Mouse (Mus musculus) midbrain, embryonic 11.5 days (tissue): ENCODE results near the gene Dusp28. TPM values are rescaled to one million over a fixed set of nuclear protein-coding genes. Genes with fewer than 3 reads are reported as not detected.
A peak's percentile ranks its signal among the peaks of the same experiment; 100 is the strongest.

Experiments used
- ATAC-seq: fragments of 200-750 bp; cut with Nextera tagmentation; 2 replicates; pipeline ENCODE4 v1.8.0; 2017; ENCODE audit warnings: moderate TSS enrichment, moderate library complexity; ENCODE audit not compliant: low FRiP score
- DNase-seq: peaks from one replicate; pipeline ENCODE4 v3.0.0; 2015; ENCODE audit warnings: low spot score; ENCODE audit errors: missing footprints
- H3K27ac ChIP-seq: fragments of 300-500 bp; sonication (generic); 2 replicates; pipeline ENCODE4 v1.5.1; 2014; ENCODE audit warnings: low read depth, low read length
- H3K27me3 ChIP-seq: fragments of 300-500 bp; sonication (generic); 2 replicates; pipeline ENCODE4 v1.6.1; 2014; ENCODE audit warnings: mild to moderate bottlenecking, low read length, moderate library complexity, mixed read lengths; ENCODE audit not compliant: control insufficient read depth, insufficient read depth
- H3K36me3 ChIP-seq: fragments of 300-500 bp; sonication (generic); 2 replicates; pipeline ENCODE4 v1.6.1; 2014; ENCODE audit warnings: mild to moderate bottlenecking, low read length, moderate library complexity, mixed read lengths; ENCODE audit not compliant: control insufficient read depth, insufficient read depth
- H3K4me1 ChIP-seq: fragments of 300-500 bp; sonication (generic); 2 replicates; pipeline ENCODE4 v1.6.1; 2014; ENCODE audit warnings: low read length; ENCODE audit not compliant: control insufficient read depth, insufficient read depth
- H3K4me2 ChIP-seq: fragments of 300-500 bp; sonication (generic); 2 replicates; pipeline ENCODE4 v1.6.1; 2014; ENCODE audit warnings: mild to moderate bottlenecking, moderate library complexity
- H3K4me3 ChIP-seq: fragments of 300-500 bp; sonication (generic); 2 replicates; pipeline ENCODE4 v1.5.1; 2014; ENCODE audit warnings: low read depth, low read length
- H3K9ac ChIP-seq: fragments of 300-500 bp; sonication (generic); 2 replicates; pipeline ENCODE4 v1.6.1; 2014; ENCODE audit warnings: low read length
- H3K9me3 ChIP-seq: fragments of 300-500 bp; sonication (generic); 2 replicates; pipeline ENCODE4 v1.6.1; 2016; ENCODE audit warnings: low read length; ENCODE audit not compliant: control insufficient read depth
- WGBS: fragments of 180-500 bp; shearing (Covaris S2); extraction: QIAGEN DNeasy Blood & Tissue Kit; methylation state at CpG from one replicate; pipeline ENCODE4 v1.1.7; 2014; 5-methylcytosine and 5-hydroxymethylcytosine counted together
- polyA plus RNA-seq: library from polyadenylated mRNA; unstranded; fragments of >200 nt; fragmentation: Nextera tagmentation; extraction: Ambion mirVana; gene quantifications from 2 replicates; pipeline ENCODE4 v1.2.1, GENCODE M21; 2014

The Dusp28 gene
- polyA plus RNA-seq, 1 experiment from 2014 or later = 11.3 TPM

DNA sequence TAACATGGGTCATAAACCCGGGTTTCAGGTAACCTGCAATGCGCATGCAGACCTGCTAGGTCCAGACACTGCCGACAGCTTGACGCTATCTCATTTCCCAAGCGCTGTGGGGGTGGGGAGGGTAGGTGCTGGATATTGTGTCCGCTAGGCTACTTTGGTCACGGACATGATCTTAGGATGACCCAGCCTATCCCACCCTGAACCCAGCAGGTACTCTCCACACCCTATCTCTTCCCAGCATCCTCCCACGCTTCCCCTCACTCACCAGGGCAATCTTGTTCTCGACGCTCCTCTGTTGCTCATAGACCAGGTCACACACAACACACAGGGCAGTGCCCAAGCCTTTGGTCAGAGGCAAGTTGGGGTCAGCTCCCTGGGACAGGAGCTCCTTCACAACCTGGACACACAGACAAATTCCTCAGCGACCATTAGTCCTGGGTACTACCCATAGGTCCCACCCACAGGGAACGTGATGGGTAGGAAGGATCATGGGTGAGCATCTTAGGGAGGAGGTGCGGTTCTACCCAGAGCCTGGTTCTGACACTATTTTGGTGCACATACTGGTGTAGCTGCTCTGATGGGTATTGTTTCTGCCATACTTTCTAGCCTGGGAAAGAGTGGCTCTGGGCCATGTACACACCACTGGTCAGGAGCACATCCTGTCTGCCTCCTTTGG lies 28.6 kb upstream of the Dusp28 start:
- 91% methylated on average over 13 of the region's 13 CpGs for WGBS
- no peaks in the 10 kb centered on the region for H3K9me3 ChIP-seq
- DNase-seq (no peak), ATAC-seq (no peak)
- no peaks in the 10 kb centered on the region for H3K27me3 ChIP-seq
- H3K36me3 ChIP-seq = no peaks in the 10 kb centered on the region
- H3K9ac ChIP-seq = no peak overlapping the region
- no peak overlapping the region for H3K4me3 ChIP-seq
- H3K4me1 ChIP-seq = no peaks in the 10 kb centered on the region
- no peak overlapping the region for H3K27ac ChIP-seq
- H3K4me2 ChIP-seq = no peak overlapping the region

- H3K4me1 ChIP-seq = no peaks in the 10 kb centered on the region
- H3K27ac ChIP-seq = no peak overlapping the region
- H3K9ac ChIP-seq = no peak overlapping the region
- no peaks in the 10 kb centered on the region for H3K36me3 ChIP-seq
- 89% methylated on average over 12 of the region's 12 CpGs for WGBS
- H3K4me2 ChIP-seq = no peak overlapping the region
- ATAC-seq = no peak
- no peaks in the 10 kb centered on the region for H3K27me3 ChIP-seq
- no peak overlapping the region for H3K4me3 ChIP-seq
- no peak for DNase-seq
- no peaks in the 10 kb centered on the region for H3K9me3 ChIP-seq
Observed at GRCm38 (mm10) chr1:92879266-92879665, 27.5 kb upstream of the Dusp28 start.

GRCm38 (mm10) chr1:92880101-92880500 lies 26.7 kb upstream of the Dusp28 start:
- DNase-seq (no peak), ATAC-seq (no peak)
- WGBS = 80% methylated on average over 5 of the region's 5 CpGs
- Histone ChIP-seq H3K27ac (no peak overlapping the region), H3K9me3 (no peaks in the 10 kb centered on the region), H3K9ac (no peak overlapping the region), H3K4me2 (no peak overlapping the region), H3K4me1 (no peaks in the 10 kb centered on the region), H3K36me3 (no peaks in the 10 kb centered on the region), H3K27me3 (no peaks in the 10 kb centered on the region), H3K4me3 (no peak overlapping the region)

- Histone ChIP-seq H3K4me2 (no peak overlapping the region), H3K4me1 (no peaks in the 10 kb centered on the region), H3K4me3 (no peak overlapping the region), H3K27ac (no peak overlapping the region), H3K9ac (no peak overlapping the region), H3K36me3 (no peaks in the 10 kb centered on the region), H3K9me3 (no peaks in the 10 kb centered on the region), H3K27me3 (no peaks in the 10 kb centered on the region)
- ATAC-seq = no peak
- no peak for DNase-seq
- WGBS = 89% methylated on average over 6 of the region's 6 CpGs
Observed at GRCm38 (mm10) chr1:92881982-92882381, 24.8 kb upstream of the Dusp28 start.

DNA sequence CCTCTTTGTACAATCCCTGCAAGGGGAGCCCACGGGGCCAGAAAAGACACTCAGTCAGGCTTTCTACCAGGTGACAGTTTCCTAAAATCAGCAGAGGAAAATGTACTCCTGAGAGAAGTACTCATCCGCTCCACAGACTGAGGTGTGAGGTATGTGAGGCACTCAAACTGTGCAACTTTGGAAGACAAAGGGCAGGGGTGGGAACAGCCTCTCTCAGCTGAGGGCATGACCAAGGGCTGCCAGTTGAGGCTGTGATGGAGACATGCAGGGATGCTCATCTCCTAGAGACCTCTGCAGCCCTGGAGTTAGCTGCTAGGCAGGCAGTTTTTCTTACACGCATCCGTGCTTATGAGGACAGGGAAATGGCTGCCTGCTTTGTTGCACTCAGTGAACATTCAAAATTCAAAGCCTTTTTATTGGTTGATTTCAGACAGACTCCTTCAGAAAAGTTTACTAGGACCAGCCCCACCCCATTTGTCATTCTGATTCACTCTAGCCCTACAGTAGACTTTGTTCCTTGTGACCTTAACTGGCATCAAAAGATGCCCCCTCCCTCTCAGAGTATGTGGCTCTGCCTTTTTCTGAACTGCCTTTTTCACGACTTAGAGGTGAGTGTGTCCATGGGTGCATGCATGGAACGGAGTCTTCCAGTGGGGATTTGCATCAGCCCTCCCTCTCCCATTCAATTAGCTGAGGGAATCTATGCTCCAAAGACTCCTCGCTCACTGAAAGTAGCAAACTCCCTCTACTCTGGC lies 17.7 kb upstream of the Dusp28 start:
- H3K27ac ChIP-seq = no peak overlapping the region
- no peak overlapping the region for H3K4me3 ChIP-seq
- no peaks in the 10 kb centered on the region for H3K4me1 ChIP-seq
- H3K9ac ChIP-seq = no peak overlapping the region
- no peak overlapping the region for H3K4me2 ChIP-seq
- no peaks in the 10 kb centered on the region for H3K9me3 ChIP-seq
- WGBS = 77% methylated on average over 7 of the region's 7 CpGs
- DNase-seq (no peak), ATAC-seq (no peak)
- no peaks in the 10 kb centered on the region for H3K36me3 ChIP-seq
- H3K27me3 ChIP-seq = no peaks in the 10 kb centered on the region

GRCm38 (mm10) chr1:92892791-92893190 lies 14.0 kb upstream of the Dusp28 start:
- Histone ChIP-seq H3K4me2 (no peak overlapping the region), H3K27me3 (no peaks in the 10 kb centered on the region), H3K4me1 (no peaks in the 10 kb centered on the region), H3K27ac (no peak overlapping the region), H3K4me3 (no peak overlapping the region), H3K36me3 (no peaks in the 10 kb centered on the region), H3K9ac (no peak overlapping the region), H3K9me3 (no peaks in the 10 kb centered on the region)
- 79% methylated on average over 3 of the region's 3 CpGs for WGBS
- no peak for DNase-seq
- no peak for ATAC-seq

- no peak overlapping the region for H3K4me2 ChIP-seq
- no peak for DNase-seq
- no peak for ATAC-seq
- H3K27ac ChIP-seq = no peak overlapping the region
- H3K36me3 ChIP-seq = no peaks in the 10 kb centered on the region
- 78% methylated on average over 3 of the region's 3 CpGs for WGBS
- no peak overlapping the region for H3K9ac ChIP-seq
- H3K4me3 ChIP-seq = no peak overlapping the region
- H3K4me1 ChIP-seq = no peaks in the 10 kb centered on the region
- no peaks in the 10 kb centered on the region for H3K9me3 ChIP-seq
- no peaks in the 10 kb centered on the region for H3K27me3 ChIP-seq
Observed at GRCm38 (mm10) chr1:92893896-92894295, 12.9 kb upstream of the Dusp28 start.

GRCm38 (mm10) chr1:92895089-92895488 lies 11.7 kb upstream of the Dusp28 start:
- H3K9ac ChIP-seq = no peak overlapping the region
- peak; percentile 97 for DNase-seq
- peak; percentile 77 for ATAC-seq

DNA sequence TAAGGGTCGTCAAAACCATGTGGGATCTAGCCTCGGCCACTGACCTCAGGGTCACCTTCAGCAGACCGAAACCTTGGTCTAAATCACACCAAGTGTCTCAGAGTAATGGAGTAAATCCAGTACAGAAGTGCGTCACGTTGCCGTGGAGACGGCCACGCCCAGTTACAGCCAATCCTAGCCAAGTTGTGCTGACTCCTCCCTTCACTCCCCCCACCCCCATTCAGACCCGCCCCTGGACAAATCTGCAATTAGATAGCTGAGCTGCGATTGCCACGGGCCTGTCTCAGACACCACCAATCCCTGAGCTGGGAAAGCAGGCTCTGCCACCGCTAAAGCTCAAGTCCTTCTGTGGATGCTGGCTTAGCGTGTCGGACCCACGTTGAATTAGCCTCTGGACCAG lies 4.0 kb upstream of the Dusp28 start, which contains the start of gene Ankmy1:
Gene Ankmy1, minus strand, starts transcription at position 121 of the 400 bp plus-strand sequence.
- DNase-seq (peak; percentile 93), ATAC-seq (peak; percentile 54)
- WGBS = 2% methylated on average over 15 of the region's 15 CpGs
- peaks cover 9% of the 10 kb centered on the region for H3K4me1 ChIP-seq
- H3K36me3 ChIP-seq = no peaks in the 10 kb centered on the region
- peak within 1 kb of the TSS; percentile 17; the same call in 1 of the 2 replicates for H3K4me3 ChIP-seq
- no peak within 1 kb of the TSS for H3K9ac ChIP-seq
- peaks cover 3% of the 10 kb centered on the region; the same call in 1 of the 2 replicates for H3K27me3 ChIP-seq
- peak within 1 kb of the TSS; percentile 33 for H3K4me2 ChIP-seq
- H3K9me3 ChIP-seq = no peaks in the 10 kb centered on the region
- H3K27ac ChIP-seq = no peak within 1 kb of the TSS

More at GRCm38 (mm10) chr1:92895089-92895488, 11.7 kb upstream of the Dusp28 start:
- no peaks in the 10 kb centered on the region for H3K4me1 ChIP-seq
- H3K27me3 ChIP-seq = peaks cover 3% of the 10 kb centered on the region; the same call in 1 of the 2 replicates
- H3K9me3 ChIP-seq = no peaks in the 10 kb centered on the region
- H3K4me3 ChIP-seq = no peak overlapping the region
- no peak overlapping the region for H3K4me2 ChIP-seq
- no peak overlapping the region for H3K27ac ChIP-seq
- WGBS = 14% methylated on average over 3 of the region's 3 CpGs
- no peaks in the 10 kb centered on the region for H3K36me3 ChIP-seq
